Mouse (Mus musculus) adrenal gland, postnatal 36 days (tissue): ENCODE measurements around the gene Cacng8. TPM values are rescaled to one million over a fixed set of nuclear protein-coding genes. Genes with fewer than 3 reads are reported as not detected.

Experiments used
- DNase-seq, 2 experiments: peaks; one replicate each; pipeline ENCODE4 v3.0.0; 2021; ENCODE audit warnings: mixed read lengths in 1 of 2
- long read RNA-seq, 2 experiments: library from polyadenylated mRNA; stranded (forward); transcript quantifications; one replicate each; pipeline ENCODE4 v2.0.0; 2021; ENCODE audit warnings: borderline sequencing depth in 2 of 2
- total RNA-seq, 2 experiments: library from RNA; stranded (reverse); gene quantifications; 2 replicates each; pipeline ENCODE4 v1.2.3; 2021

Cacng8 gene
- 1 to 10 TPM; 2.0 to 5.1 TPM for total RNA-seq
- long read RNA-seq, experiment 1 = 0 reads
- long read RNA-seq, experiment 2 = 0 reads

GRCm38 (mm10) chr7:3390413-3391080 lies at the start of gene Cacng8:
TSS of gene Cacng8 (plus strand) at chr7:3390683.
- peak in 1 of 2 experiments; percentile 31 for DNase-seq

GRCm38 (mm10) chr7:3343861-3344260 lies 46.6 kb upstream of the Cacng8 start:
- no peak for DNase-seq

DNA sequence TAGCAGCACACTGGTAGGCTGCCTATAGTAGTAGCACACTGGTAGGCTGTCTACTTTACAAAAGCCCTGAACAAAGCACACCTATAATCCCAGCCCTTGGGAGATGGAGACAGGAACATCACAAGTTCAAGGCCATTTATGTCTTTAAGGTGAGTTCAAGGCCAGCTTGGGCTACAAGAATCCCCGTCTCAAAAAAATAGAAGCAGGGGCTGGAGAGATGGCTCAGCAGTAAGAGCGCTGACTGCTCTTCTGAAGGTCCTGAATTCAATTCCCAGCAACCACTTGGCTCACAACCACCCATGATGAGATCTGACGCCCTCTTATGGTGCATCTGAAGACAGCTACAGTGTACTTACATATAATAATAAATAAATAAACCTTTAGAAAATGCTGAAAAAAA lies 45.2 kb upstream of the Cacng8 start:
- DNase-seq = no peak

- DNase-seq = peak; percentile 20 to 46
Measured at GRCm38 (mm10) chr7:3347366-3348287, 42.9 kb upstream of the Cacng8 start.

DNA sequence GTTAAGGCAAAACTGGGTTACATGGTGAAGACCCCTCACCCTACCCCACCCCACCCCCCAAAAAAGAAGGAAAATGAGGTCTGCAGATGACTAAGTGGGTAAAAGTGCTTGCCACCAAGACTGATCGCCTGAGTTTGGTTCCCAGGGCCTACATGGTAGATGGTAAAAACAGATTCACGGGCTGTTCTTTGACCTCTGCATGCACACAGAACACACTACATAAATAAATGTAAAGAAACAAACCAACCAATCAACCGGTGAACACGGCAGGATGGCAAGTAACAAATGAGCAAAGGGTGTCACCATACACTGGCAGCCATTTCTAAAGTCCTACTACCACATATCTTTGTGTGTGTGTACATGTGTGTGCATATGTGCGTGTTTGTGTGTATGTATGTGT lies 42.2 kb upstream of the Cacng8 start:
- no peak for DNase-seq

- DNase-seq = no peak
Measured at GRCm38 (mm10) chr7:3349775-3350174, 40.7 kb upstream of the Cacng8 start.

- DNase-seq = no peak
Measured at GRCm38 (mm10) chr7:3351536-3351935, 38.9 kb upstream of the Cacng8 start.

DNA sequence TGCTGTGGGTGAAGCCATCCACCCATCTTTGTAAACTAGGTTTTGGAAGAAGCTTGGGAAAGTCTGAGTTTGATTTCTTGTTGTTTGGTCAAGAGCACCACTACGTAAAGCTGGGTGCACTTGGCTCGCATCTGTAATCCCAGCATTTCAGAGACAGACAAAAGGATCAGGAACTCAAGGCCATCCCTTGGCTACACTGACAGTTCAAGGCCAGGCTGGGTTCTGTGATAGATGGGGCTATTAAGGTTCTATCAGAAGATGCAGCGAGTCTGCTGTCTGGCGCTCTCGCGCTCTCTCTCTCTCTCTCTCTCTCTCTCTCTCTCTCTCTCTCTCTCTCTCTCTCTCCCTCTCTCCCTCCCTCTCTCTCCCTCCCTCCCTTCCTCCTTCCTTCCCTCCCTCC lies 35.6 kb upstream of the Cacng8 start:
- DNase-seq = peak in 1 of 2 experiments; percentile 55

DNA sequence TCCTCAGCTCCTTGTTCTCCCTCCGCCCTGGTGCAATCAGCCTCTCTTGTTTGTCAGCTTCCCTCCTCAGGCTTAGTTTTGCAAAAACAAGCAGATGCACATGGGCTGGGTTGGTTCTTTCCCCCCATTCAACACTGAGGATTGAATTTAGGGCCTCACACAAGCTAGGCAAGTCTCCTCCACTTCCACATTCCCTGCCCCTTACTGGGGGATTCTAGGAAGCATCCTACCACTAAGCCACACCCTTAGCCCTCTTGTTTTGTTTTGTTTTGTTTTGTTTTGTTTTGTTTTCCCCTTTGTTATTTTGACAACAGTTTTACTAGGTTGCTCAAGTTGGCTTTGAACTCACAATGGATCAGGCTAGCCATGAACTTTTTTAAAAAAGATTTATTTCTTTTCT lies 29.8 kb upstream of the Cacng8 start:
- DNase-seq = no peak

DNA sequence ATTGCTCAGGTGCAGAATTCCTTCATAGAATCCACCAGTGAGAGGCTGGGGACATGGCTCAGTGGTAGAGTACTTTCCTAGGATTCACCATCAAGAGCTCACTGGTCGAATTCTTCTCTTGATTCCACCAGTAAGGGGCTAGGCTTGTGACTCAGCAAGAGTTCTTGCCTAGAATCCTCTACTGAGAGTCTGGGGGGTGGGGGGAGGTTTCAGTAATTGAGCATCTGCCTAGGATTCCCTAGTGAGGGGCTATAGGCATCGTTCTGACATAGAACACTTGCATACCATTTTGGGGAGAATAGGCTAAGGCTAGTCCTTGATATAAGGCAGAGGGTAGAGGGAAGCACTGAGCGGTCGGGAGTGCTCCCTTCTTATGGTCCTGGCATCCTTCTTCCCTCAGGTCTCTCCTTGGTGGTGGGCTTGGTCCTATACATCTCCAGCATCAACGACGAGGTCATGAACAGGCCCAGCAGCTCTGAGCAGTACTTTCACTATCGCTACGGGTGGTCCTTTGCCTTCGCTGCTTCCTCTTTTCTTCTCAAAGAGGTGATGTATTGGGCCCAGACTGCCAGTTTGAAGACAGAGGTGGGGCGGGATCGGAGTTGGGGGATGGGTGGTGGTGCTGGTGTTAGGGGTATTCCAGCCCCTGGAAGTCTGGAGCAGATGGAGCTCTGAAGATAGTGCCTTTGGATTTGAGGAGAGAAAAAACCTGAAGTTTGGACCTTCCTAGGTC lies 24.8 kb upstream of the Cacng8 start:
- no peak for DNase-seq

- DNase-seq = peak; percentile 28 to 44
Measured at GRCm38 (mm10) chr7:3366705-3367516, 23.6 kb upstream of the Cacng8 start.

DNA sequence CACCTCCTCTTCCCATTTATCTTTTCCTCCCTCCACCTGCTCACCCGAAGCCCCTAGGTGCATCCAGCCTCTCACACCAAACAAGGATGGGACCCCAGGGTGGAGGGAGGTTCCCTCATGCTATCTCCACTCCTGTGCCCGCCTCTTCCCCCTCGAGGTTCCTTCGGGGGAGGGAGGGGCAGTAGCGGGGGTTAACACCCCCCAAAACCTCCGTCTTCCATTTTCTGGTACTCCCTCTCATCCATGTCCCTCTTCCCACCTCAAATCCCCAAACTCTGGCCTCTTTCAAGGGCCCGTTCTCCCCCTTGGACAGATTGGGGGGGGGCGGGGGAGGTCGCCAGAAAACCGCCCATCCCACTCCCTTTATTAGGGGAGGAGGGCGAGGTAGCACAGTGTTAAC lies 22.9 kb upstream of the Cacng8 start:
- peak in 1 of 2 experiments; percentile 21 for DNase-seq

DNA sequence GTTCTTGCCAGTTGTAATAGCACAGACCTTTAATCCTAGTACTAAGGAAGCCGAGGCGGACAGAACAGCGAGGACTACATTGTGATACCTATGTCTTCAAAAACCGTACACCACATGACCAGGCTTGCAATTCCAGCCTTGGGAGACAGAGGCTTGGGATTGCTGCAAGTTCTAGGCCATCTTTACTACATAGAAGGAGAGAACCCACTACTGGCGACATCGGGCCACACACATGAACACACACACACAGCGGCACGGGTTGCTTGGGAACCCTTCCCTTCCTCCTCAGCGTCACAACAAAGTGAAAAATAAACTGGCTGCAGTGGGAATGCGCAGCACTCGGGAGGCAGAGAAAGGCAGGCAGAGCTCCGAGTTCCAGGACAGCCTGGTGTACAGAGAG lies 22.2 kb upstream of the Cacng8 start:
- DNase-seq = no peak

GRCm38 (mm10) chr7:3369189-3369588 lies 21.3 kb upstream of the Cacng8 start:
- no peak for DNase-seq

- peak; percentile 3 to 24 for DNase-seq
Measured at GRCm38 (mm10) chr7:3370407-3370806, 20.1 kb upstream of the Cacng8 start.

DNA sequence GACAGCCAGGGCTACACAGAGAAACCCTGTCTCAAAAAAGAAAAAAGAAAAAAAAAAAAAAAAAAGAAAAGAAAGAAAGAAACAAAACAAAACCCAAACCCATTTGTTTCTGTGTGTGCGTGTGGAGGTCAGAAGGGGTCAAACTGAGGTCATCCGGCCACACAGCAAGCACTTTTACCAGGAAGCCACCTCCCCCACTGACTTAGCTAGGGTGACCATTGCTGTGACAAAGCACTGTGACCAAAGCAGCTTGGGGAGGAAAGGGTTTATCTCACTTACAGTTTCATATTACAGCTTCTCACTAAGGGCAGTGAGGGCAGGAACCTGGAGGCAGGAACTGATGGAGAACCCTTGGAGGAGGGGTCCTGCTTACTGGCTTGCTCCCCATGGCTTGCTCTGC lies 18.1 kb upstream of the Cacng8 start:
- no peak for DNase-seq

- DNase-seq = no peak
Measured at GRCm38 (mm10) chr7:3373754-3374153, 16.7 kb upstream of the Cacng8 start.

GRCm38 (mm10) chr7:3376831-3377230 lies 13.7 kb upstream of the Cacng8 start:
- DNase-seq = peak; percentile 82 to 88

DNA sequence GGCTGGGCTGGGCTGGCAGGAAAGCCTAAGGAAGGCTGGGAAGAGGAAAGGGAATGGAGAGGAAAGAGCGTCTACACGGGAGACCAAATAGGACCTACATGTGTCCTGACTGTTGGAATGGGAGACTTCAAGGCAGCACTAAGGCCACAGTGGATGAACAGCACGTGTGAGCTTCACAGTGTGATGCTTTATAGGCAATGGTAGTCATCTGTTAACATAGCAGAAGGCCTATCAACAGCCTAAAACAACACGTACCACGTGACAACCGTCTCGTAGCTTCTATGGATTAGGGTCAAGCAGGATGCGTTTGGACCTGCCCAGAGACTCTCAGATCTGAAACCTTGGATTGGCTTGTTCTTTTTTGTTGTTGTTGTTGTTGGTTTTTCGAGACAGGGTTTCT lies 8.4 kb upstream of the Cacng8 start:
- DNase-seq = no peak

- peak; percentile 24 to 56 for DNase-seq
Measured at GRCm38 (mm10) chr7:3384807-3385319, 5.6 kb upstream of the Cacng8 start.

DNA sequence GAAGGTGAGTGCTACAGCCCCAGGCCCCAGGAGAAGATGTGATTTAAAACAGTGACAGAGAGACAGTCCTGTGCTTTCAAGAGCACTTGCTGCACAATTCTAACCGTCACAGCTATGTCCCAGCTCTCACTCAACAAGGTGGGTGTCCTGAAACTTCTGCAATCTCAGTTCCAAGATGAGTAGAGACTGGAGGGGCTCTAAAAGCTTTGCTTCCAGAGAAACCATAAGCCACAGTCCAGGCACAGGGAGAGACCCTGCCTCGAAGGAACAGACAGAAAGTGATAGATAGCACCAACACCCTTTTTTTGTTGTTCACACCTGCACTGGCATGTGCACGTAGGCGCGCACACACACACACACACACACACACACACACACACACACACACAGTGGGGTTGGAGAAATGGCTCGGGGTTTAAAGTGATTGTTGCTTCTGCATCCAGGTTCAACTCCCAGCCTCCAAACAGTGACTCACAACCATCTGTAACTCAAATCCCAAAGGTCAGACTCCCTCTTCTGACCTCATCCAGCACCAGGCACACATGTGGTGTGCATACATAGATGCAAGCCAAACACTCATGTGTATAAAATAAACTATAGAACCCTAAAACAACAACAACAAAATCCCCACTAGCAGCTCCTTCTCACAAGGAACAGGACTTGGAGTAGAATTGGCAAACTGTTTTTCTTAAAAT lies 4.3 kb upstream of the Cacng8 start:
- DNase-seq = no peak
